Mouse (Mus musculus) midbrain, embryonic 14.5 days (tissue): Measurements from ENCODE around the gene Nsmce1. TPM values are rescaled to one million over a fixed set of nuclear protein-coding genes. Genes with fewer than 3 reads are reported as not detected.
"Not testable (repeated sequence)": the region's sequence is repeated elsewhere in the genome, so short reads cannot be mapped to it uniquely, and the experiment has no call there.

Experiments
- ATAC-seq: fragments of 200-750 bp; cut with Nextera tagmentation; 2 replicates; pipeline ENCODE4 v1.8.0; 2017; ENCODE audit warnings: moderate number of reproducible peaks, moderate library complexity; ENCODE audit not compliant: low FRiP score, low TSS enrichment
- DNase-seq: peaks from one replicate; pipeline ENCODE4 v3.0.0-alpha.2; 2015
- H3K27ac ChIP-seq: fragments of 300-500 bp; sonication (generic); replicated peaks from 2 replicates; pipeline ENCODE4 v1.5.1; 2014; ENCODE audit warnings: mild to moderate bottlenecking, low read depth, low read length, moderate library complexity
- H3K27me3 ChIP-seq: fragments of 300-500 bp; sonication (generic); 2 replicates; pipeline ENCODE4 v1.6.1; 2014; ENCODE audit warnings: low read length, control low read depth, mixed read lengths; ENCODE audit not compliant: control insufficient read depth, insufficient read depth
- H3K36me3 ChIP-seq: fragments of 300-500 bp; sonication (generic); 2 replicates; pipeline ENCODE4 v1.6.1; 2014; ENCODE audit warnings: low read length, control low read depth; ENCODE audit not compliant: control insufficient read depth, insufficient read depth
- H3K4me1 ChIP-seq: fragments of 300-500 bp; sonication (generic); 2 replicates; pipeline ENCODE4 v1.6.1; 2014; ENCODE audit warnings: mild to moderate bottlenecking, antibody characterized with exemption, low read length, control low read depth; ENCODE audit not compliant: control insufficient read depth, insufficient read depth
- H3K4me2 ChIP-seq: fragments of 300-500 bp; sonication (generic); 2 replicates; pipeline ENCODE4 v1.6.1; 2014; ENCODE audit warnings: mild to moderate bottlenecking, low read length, moderate library complexity
- H3K4me3 ChIP-seq: fragments of 300-500 bp; sonication (generic); replicated peaks from 2 replicates; pipeline ENCODE4 v1.5.1; 2014; ENCODE audit warnings: low read depth, low read length
- H3K9ac ChIP-seq: fragments of 300-500 bp; sonication (generic); replicated peaks from 2 replicates; pipeline ENCODE4 v1.6.1; 2014; ENCODE audit warnings: mild to moderate bottlenecking, low read length, moderate library complexity
- H3K9me3 ChIP-seq: fragments of 300-500 bp; sonication (generic); 2 replicates; pipeline ENCODE4 v1.6.1; 2016; ENCODE audit warnings: low read length, control low read depth, mixed read lengths; ENCODE audit not compliant: control insufficient read depth
- WGBS: fragments of 180-500 bp; shearing (Covaris S2); extraction: QIAGEN DNeasy Blood & Tissue Kit; methylation state at CpG from one replicate; pipeline ENCODE4 v1.1.7; 2014; 5-methylcytosine and 5-hydroxymethylcytosine counted together
- polyA plus RNA-seq: library from polyadenylated mRNA; unstranded; fragments of >200 nt; fragmentation: Nextera tagmentation; extraction: Ambion mirVana; gene quantifications from 2 replicates; pipeline ENCODE4 v1.2.1, GENCODE M21; 2014

The Nsmce1 gene
- polyA plus RNA-seq, 1 experiment from 2014 or later, result 101 TPM

- H3K36me3 ChIP-seq, result no peaks in the 10 kb centered on the region
- peak; percentile 37 for DNase-seq
- H3K27ac ChIP-seq, result no peak overlapping the region
- no peak for ATAC-seq
- H3K4me3 ChIP-seq, result no peak overlapping the region
- H3K9ac ChIP-seq, result no peak overlapping the region
- no peaks in the 10 kb centered on the region for H3K27me3 ChIP-seq
- H3K4me1 ChIP-seq, result no peaks in the 10 kb centered on the region
- H3K9me3 ChIP-seq, result 0 out of 2 replicates have a peak, but pooled peaks cover 3% of the 10 kb centered on the region
- WGBS, result 40% methylated on average over 8 of the region's 8 CpGs
- no peak overlapping the region for H3K4me2 ChIP-seq
Observed at GRCm38 (mm10) chr7:125434666-125435290, 56.6 kb downstream of the Nsmce1 start.

- Histone ChIP-seq H3K4me2 (no peak overlapping the region), H3K27ac (no peak overlapping the region), H3K4me1 (no peaks in the 10 kb centered on the region), H3K36me3 (no peaks in the 10 kb centered on the region), H3K9ac (no peak overlapping the region), H3K4me3 (no peak overlapping the region), H3K27me3 (no peaks in the 10 kb centered on the region), H3K9me3 (no peaks in the 10 kb centered on the region)
- ATAC-seq (no peak), DNase-seq (no peak)
- WGBS, result 92% methylated on average over 3 of the region's 3 CpGs
Observed at GRCm38 (mm10) chr7:125433874-125434273, 57.5 kb downstream of the Nsmce1 start.

DNA sequence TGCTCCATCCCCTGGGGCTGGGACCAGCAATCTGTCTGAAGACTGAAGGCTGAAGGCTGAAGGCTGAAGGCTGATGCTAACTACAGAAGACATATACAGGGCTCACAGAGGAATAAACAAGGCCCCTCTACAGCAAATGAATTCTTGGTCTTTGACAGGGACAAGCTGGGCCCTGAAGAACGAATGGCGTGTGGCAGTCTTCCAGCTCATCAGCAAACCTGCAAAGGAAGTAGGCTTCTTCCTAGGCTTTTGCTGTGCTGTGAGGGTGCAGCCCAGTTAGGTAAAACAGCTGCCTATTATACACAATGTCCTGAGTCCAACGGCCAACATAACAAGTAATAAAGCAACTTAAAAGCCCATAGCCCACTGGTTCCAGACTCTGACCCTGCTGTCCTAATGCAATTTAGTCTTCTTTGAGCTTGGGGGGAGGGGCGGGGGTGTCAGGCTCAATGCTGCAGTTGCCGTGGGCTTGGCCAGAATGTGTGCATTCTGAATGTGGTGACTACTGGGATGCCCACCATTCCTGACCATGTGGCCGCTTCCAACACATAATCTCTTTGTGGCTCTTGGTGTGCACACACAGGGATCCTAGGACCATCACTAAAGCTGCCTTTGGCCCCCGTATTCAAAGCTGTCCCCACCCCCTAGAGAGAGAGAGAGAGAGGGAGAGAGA is 61.1 kb downstream of the Nsmce1 start:
- WGBS, result 60% methylated on average over 7 of the region's 7 CpGs
- Histone ChIP-seq H3K9me3 (no peaks in the 10 kb centered on the region), H3K4me1 (no peaks in the 10 kb centered on the region), H3K4me3 (no peak overlapping the region), H3K36me3 (no peaks in the 10 kb centered on the region), H3K9ac (no peak overlapping the region), H3K27ac (no peak overlapping the region), H3K4me2 (no peak overlapping the region), H3K27me3 (no peaks in the 10 kb centered on the region)
- ATAC-seq (no peak; the same call in 1 of the 2 replicates), DNase-seq (peak; percentile 18)

DNA sequence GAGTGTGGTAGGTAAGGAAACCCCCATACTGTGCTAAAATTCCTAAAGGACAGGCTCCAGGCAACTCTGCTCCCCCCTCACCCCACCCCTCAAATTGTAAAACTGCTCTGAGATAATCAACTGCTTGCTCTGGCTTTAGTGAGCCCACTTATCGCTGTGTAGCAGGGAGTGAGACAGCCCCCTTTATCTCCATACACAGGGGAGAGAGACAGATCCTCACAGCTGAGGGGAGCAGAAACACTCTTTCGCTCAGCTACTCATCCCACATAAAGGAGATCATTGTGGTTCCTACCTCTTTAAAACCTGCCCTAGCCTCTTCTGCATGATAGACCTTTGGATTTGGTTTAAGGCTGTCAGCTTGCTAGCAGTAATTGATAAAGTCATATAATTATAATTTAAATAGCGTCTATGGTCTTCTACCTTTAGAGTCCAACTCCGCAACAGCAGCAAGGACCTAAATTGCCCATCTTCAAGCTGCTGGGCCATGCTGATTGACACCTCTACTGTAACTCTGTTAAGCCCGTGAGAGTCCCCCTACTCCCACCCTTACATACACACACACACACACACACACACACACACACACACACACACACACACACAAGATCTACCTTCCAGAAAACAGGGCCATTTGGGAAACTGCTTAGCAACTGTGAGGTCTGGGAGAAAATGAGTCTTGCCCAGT is 62.4 kb downstream of the Nsmce1 start:
- not testable (repeated sequence) for H3K4me2 ChIP-seq, ATAC-seq, H3K27me3 ChIP-seq, H3K27ac ChIP-seq, H3K9me3 ChIP-seq, H3K4me3 ChIP-seq, DNase-seq, H3K36me3 ChIP-seq, H3K4me1 ChIP-seq, H3K9ac ChIP-seq
- 73% methylated on average over 5 of the region's 5 CpGs for WGBS

- no peaks in the 10 kb centered on the region for H3K27me3 ChIP-seq
- DNase-seq (no peak), ATAC-seq (no peak)
- no peaks in the 10 kb centered on the region for H3K9me3 ChIP-seq
- no peaks in the 10 kb centered on the region for H3K36me3 ChIP-seq
- no peak overlapping the region for H3K4me2 ChIP-seq
- H3K4me3 ChIP-seq, result no peak overlapping the region
- H3K4me1 ChIP-seq, result no peaks in the 10 kb centered on the region
- H3K27ac ChIP-seq, result no peak overlapping the region
- no peak overlapping the region for H3K9ac ChIP-seq
- WGBS, result 82% methylated on average over 7 of the region's 7 CpGs
Observed at GRCm38 (mm10) chr7:125428381-125428780, 63.0 kb downstream of the Nsmce1 start.

GRCm38 (mm10) chr7:125427492-125428090 is 63.8 kb downstream of the Nsmce1 start:
- Histone ChIP-seq H3K9me3 (no peaks in the 10 kb centered on the region), H3K36me3 (no peaks in the 10 kb centered on the region), H3K4me2 (no peak overlapping the region), H3K27ac (no peak overlapping the region), H3K27me3 (no peaks in the 10 kb centered on the region), H3K4me3 (no peak overlapping the region), H3K4me1 (no peaks in the 10 kb centered on the region), H3K9ac (no peak overlapping the region)
- WGBS, result 76% methylated on average over 12 of the region's 12 CpGs
- DNase-seq (peak; percentile 21), ATAC-seq (no peak)

- Histone ChIP-seq H3K4me2 (no peak overlapping the region), H3K9me3 (no peaks in the 10 kb centered on the region), H3K36me3 (no peaks in the 10 kb centered on the region), H3K27ac (no peak overlapping the region), H3K27me3 (no peaks in the 10 kb centered on the region), H3K4me3 (no peak overlapping the region), H3K4me1 (no peaks in the 10 kb centered on the region), H3K9ac (no peak overlapping the region)
- no peak for ATAC-seq
- WGBS, result 77% methylated on average over 3 of the region's 3 CpGs
- no peak for DNase-seq
Observed at GRCm38 (mm10) chr7:125423056-125423455, 68.3 kb downstream of the Nsmce1 start.

DNA sequence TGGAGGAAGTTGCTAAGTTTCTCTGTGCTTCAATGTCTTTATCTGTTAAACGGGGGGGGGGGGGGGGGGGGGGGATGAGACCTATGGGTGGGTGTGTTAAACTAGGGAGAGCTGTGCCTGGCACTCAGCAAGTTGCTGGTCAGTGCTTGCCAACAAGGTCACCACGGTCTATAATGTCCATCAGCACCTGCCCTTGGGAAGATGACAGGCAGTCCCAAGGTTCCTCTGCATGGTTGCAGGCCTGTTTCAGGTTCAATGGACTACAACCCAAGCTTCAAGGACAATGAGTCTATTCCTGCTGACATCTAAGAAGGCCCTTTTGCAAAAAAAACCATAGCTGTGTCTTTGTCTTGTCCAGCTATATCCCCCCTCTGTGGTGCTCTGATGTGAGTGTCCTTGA is 69.5 kb downstream of the Nsmce1 start:
- no peaks in the 10 kb centered on the region for H3K9me3 ChIP-seq
- WGBS, result 64% methylated on average over 2 of the region's 2 CpGs
- no peaks in the 10 kb centered on the region for H3K4me1 ChIP-seq
- no peaks in the 10 kb centered on the region for H3K36me3 ChIP-seq
- no peak overlapping the region for H3K4me3 ChIP-seq
- ATAC-seq (no peak), DNase-seq (no peak)
- no peak overlapping the region for H3K27ac ChIP-seq
- H3K27me3 ChIP-seq, result no peaks in the 10 kb centered on the region
- H3K9ac ChIP-seq, result no peak overlapping the region
- H3K4me2 ChIP-seq, result no peak overlapping the region
